Mouse (Mus musculus) natural killer cell, adult 2 months (primary cell): ENCODE measurements around the gene Fezf2.

Experiments used
- DNase-seq, 2 experiments: peaks; one replicate each; pipeline ENCODE4 v3.0.0; 2022; ENCODE audit warnings: low spot score in 2 of 2

The Fezf2 gene

GRCm38 (mm10) chr14:12348089-12348488, at the start of gene Fezf2:
Fezf2 (minus strand) TSS chr14:12348189.
- no peak for DNase-seq

- DNase-seq, result no peak
Observed at GRCm38 (mm10) chr14:12397561-12397960, 49.6 kb upstream of the Fezf2 start.

- no peak for DNase-seq
Observed at GRCm38 (mm10) chr14:12394318-12394717, 46.3 kb upstream of the Fezf2 start.

- no peak for DNase-seq
Observed at GRCm38 (mm10) chr14:12393271-12393861, 45.4 kb upstream of the Fezf2 start.

GRCm38 (mm10) chr14:12391167-12391566, 43.2 kb upstream of the Fezf2 start:
- DNase-seq, result no peak

- DNase-seq, result no peak
Observed at GRCm38 (mm10) chr14:12388806-12389436, 40.9 kb upstream of the Fezf2 start.

GRCm38 (mm10) chr14:12388192-12388795, 40.3 kb upstream of the Fezf2 start:
- no peak for DNase-seq

- no peak for DNase-seq
Observed at GRCm38 (mm10) chr14:12387176-12387575, 39.2 kb upstream of the Fezf2 start.

GRCm38 (mm10) chr14:12377883-12378282, 29.9 kb upstream of the Fezf2 start:
- no peak for DNase-seq

GRCm38 (mm10) chr14:12377289-12377688, 29.3 kb upstream of the Fezf2 start:
- DNase-seq, result no peak

- no peak for DNase-seq
Observed at GRCm38 (mm10) chr14:12375451-12375850, 27.5 kb upstream of the Fezf2 start.

- no peak for DNase-seq
Observed at GRCm38 (mm10) chr14:12350271-12350916, 2.4 kb upstream of the Fezf2 start.

GRCm38 (mm10) chr14:12349334-12350090, 1.5 kb upstream of the Fezf2 start:
- DNase-seq, result no peak

GRCm38 (mm10) chr14:12346865-12347600, 956 bp downstream of the Fezf2 start:
- DNase-seq, result no peak

- DNase-seq, result no peak
Observed at GRCm38 (mm10) chr14:12346011-12346864, 1.8 kb downstream of the Fezf2 start.

GRCm38 (mm10) chr14:12345241-12345921, 2.6 kb downstream of the Fezf2 start:
- DNase-seq, result no peak

- no peak for DNase-seq
Observed at GRCm38 (mm10) chr14:12344746-12345240, 3.2 kb downstream of the Fezf2 start.

GRCm38 (mm10) chr14:12344061-12344745, 3.8 kb downstream of the Fezf2 start:
- no peak for DNase-seq

- no peak for DNase-seq
Observed at GRCm38 (mm10) chr14:12343451-12343941, 4.5 kb downstream of the Fezf2 start.
